Mouse (Mus musculus): ENCODE data around the gene Lrp10. TPM values are rescaled to one million over a fixed set of nuclear protein-coding genes. Genes with fewer than 3 reads are reported as not detected.

Lrp10 gene
- total RNA-seq (2021), result 10 to 100 TPM; 18.9 to 25.0 TPM
- long read RNA-seq, experiment 1, full-length matches to known transcripts, result 40 of 45 reads
- long read RNA-seq, experiment 1, partial matches to known transcripts, result 3 of 45 reads
- long read RNA-seq, experiment 1, other reads (novel, unspliced or antisense), result 2 of 45 reads
- long read RNA-seq, experiment 2, full-length matches to known transcripts, result 47 of 53 reads
- long read RNA-seq, experiment 2, partial matches to known transcripts, result 3 of 53 reads
- long read RNA-seq, experiment 2, other reads (novel, unspliced or antisense), result 3 of 53 reads

- Histone ChIP-seq H3K4me3 (peak within 1 kb of the TSS; percentile 88), H3K27ac (peak within 1 kb of the TSS; percentile 75)
- DNase-seq (ENCODE audit: extremely low spot score in 1 of 2, low spot score in 2 of 2), result peak; percentile 83 to 84
- TF ChIP-seq CTCF (IDR thresholded peaks at IDR 0.05), result no peak
- intact Hi-C loops (cut with DNase I), result loop anchor here (2.0 kb wide), 2 partner anchors 31 to 53 kb away; partner anchors contain the start of gene Prmt5
These were observed at the start of gene Lrp10 for GRCm38 (mm10) chr14:54463959-54464292. Gene Lrp10 (plus strand): TSS chr14:54464137.

GRCm38 (mm10) chr14:54415241-54416020 is 48.5 kb upstream of the Lrp10 start:
- Histone ChIP-seq H3K4me3 (no peak overlapping the region), H3K27ac (no peak overlapping the region)
- no peak for TF ChIP-seq CTCF (IDR thresholded peaks at IDR 0.05)
- no peak for DNase-seq (ENCODE audit: extremely low spot score in 1 of 2, low spot score in 2 of 2)
- intact Hi-C loops (cut with DNase I), result no loop called here

- Histone ChIP-seq H3K4me3 (no peak overlapping the region), H3K27ac (no peak overlapping the region)
- intact Hi-C loops (cut with DNase I), result no loop called here
- DNase-seq (ENCODE audit: extremely low spot score in 1 of 2, low spot score in 2 of 2), result no peak
- no peak for TF ChIP-seq CTCF (IDR thresholded peaks at IDR 0.05)
These were observed 47.6 kb upstream of the Lrp10 start for GRCm38 (mm10) chr14:54416229-54416775.

- Histone ChIP-seq H3K27ac (no peak overlapping the region), H3K4me3 (no peak overlapping the region)
- intact Hi-C loops (cut with DNase I), result no loop called here
- no peak for TF ChIP-seq CTCF (IDR thresholded peaks at IDR 0.05)
- no peak for DNase-seq (ENCODE audit: extremely low spot score in 1 of 2, low spot score in 2 of 2)
These were observed 47.1 kb upstream of the Lrp10 start for GRCm38 (mm10) chr14:54416830-54417229.

DNA sequence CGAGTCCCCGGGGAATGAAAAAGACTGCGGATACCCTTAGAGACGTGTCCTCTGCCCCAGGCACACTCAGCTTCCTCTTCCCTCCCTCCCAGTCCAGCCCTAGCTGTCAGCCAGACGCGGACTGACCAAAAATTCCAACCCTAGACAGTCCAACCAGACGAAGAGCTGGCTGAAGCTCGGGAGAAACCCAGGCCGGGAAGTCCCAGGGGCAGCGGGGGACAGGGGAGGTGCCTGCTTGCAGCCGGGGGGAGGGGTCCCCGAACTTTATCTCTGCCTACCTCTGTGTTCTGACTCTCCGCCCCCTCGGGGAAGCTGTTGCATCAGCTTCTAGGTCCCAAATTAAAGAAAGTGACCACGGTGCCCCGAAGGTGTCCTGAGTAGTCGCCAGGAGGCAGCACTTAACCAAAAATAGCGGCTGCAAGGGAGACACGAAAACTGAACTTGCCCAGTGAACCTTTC is 46.3 kb upstream of the Lrp10 start, which contains the start of gene Slc7a7:
TSS of gene Slc7a7 (minus strand) at position 158 of the 459 bp plus-strand sequence.
- H3K27ac ChIP-seq, result no peak within 1 kb of the TSS
- intact Hi-C loops (cut with DNase I), result no loop called here
- no peak for DNase-seq (ENCODE audit: extremely low spot score in 1 of 2, low spot score in 2 of 2)
- TF ChIP-seq CTCF (IDR thresholded peaks at IDR 0.05), result no peak; the same call in none of the 2 replicates
- no peak within 1 kb of the TSS for H3K4me3 ChIP-seq

- no peak for DNase-seq (ENCODE audit: extremely low spot score in 1 of 2, low spot score in 2 of 2)
- TF ChIP-seq CTCF (IDR thresholded peaks at IDR 0.05), result no peak
- no peak overlapping the region for H3K27ac ChIP-seq
- intact Hi-C loops (cut with DNase I), result no loop called here
- no peak overlapping the region for H3K4me3 ChIP-seq
These were observed 42.9 kb upstream of the Lrp10 start for GRCm38 (mm10) chr14:54421014-54421413.

DNA sequence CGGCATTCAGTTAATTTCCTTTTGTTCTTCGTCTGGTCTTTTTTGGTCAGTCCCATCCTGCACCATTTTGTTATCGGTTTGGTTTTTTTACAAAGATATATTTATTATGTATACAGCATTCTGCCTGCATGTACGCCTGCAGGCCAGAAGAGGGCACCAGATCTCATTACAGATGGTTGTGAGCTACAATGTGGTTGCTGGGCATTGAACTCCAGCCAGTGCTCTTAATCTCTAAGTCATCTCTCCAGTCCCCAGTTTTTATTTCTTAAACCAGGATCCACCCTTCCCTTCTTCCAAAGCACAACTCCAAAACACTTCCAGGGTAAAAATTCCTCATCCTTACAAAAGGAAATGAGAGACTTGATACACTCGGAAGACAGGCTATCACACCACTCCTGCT is 40.5 kb upstream of the Lrp10 start:
- TF ChIP-seq CTCF (IDR thresholded peaks at IDR 0.05), result peak; percentile 62
- no peak for DNase-seq (ENCODE audit: extremely low spot score in 1 of 2, low spot score in 2 of 2)
- intact Hi-C loops (cut with DNase I), result no loop called here
- Histone ChIP-seq H3K27ac (no peak overlapping the region), H3K4me3 (no peak overlapping the region)

DNA sequence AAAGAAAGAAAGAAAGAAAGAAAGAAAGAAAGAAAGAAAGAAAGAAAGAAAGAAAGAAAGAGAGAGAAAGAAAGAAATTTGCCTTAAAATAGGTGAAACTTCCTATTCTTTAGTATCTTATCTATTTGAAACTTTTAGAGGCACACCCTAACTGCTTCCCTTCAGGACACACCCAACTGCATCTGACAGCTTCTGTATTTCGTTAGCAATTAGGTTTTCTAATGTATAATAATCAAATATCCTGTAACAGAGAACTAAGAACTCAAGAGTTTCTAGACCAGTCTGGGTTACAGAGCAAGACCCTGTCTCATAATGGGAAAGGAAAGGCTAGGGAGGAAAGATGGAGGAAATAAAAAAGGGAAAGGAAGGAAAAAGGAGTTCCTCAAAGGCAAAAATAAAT is 39.3 kb upstream of the Lrp10 start:
- no peak for TF ChIP-seq CTCF (IDR thresholded peaks at IDR 0.05)
- no peak overlapping the region for H3K27ac ChIP-seq
- no peak for DNase-seq (ENCODE audit: extremely low spot score in 1 of 2, low spot score in 2 of 2)
- intact Hi-C loops (cut with DNase I), result loop anchor here (5.0 kb wide), 1 partner anchor 172 kb away; the partner anchor contains the start of genes Abhd4 and Dad1
- no peak overlapping the region for H3K4me3 ChIP-seq

GRCm38 (mm10) chr14:54425540-54425939 is 38.4 kb upstream of the Lrp10 start:
- Histone ChIP-seq H3K27ac (no peak overlapping the region), H3K4me3 (no peak overlapping the region)
- TF ChIP-seq CTCF (IDR thresholded peaks at IDR 0.05), result no peak
- intact Hi-C loops (cut with DNase I), result loop anchor here (5.0 kb wide), 1 partner anchor 173 kb away; the partner anchor contains the start of genes Abhd4 and Dad1
- DNase-seq (ENCODE audit: extremely low spot score in 1 of 2, low spot score in 2 of 2), result no peak

DNA sequence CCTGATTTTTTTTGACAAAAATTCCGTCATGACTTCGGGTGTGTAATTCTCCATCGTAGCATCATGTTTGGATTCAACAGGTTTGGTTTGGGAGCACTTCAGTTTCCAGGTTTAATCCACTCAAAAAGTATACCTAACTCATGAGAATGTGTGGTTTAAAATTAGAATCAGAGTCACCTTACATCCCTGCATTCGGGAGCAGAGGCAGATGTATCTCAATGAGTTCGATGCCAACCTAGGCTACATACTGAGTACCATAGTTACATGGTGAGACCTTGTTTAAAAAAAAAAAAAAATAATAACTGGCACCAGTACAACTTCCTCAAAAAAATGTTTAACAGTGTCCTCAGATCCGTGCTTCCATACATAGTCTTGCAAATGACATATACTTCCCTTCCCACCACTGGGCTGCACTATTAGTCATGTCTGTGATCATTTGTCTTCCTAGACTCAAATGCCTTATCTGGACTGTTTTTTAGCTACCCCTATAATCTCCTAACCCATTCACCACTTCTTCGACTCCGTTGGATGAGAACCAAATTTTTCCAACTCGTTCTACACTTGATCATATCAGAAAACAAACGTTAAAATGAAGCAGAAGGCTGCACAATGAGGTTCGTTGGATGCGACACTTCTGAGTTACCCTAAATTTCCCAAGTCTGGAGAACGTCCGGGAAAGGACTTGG is 37.8 kb upstream of the Lrp10 start:
- DNase-seq (ENCODE audit: extremely low spot score in 1 of 2, low spot score in 2 of 2), result no peak
- no peak for TF ChIP-seq CTCF (IDR thresholded peaks at IDR 0.05)
- intact Hi-C loops (cut with DNase I), result loop anchor here (1.0 to 5.0 kb wide), 2 partner anchors 23 to 174 kb away; partner anchors contain the start of genes Abhd4 and Dad1
- peak overlapping the region; percentile 73 for H3K4me3 ChIP-seq
- peak overlapping the region; percentile 80 for H3K27ac ChIP-seq

DNA sequence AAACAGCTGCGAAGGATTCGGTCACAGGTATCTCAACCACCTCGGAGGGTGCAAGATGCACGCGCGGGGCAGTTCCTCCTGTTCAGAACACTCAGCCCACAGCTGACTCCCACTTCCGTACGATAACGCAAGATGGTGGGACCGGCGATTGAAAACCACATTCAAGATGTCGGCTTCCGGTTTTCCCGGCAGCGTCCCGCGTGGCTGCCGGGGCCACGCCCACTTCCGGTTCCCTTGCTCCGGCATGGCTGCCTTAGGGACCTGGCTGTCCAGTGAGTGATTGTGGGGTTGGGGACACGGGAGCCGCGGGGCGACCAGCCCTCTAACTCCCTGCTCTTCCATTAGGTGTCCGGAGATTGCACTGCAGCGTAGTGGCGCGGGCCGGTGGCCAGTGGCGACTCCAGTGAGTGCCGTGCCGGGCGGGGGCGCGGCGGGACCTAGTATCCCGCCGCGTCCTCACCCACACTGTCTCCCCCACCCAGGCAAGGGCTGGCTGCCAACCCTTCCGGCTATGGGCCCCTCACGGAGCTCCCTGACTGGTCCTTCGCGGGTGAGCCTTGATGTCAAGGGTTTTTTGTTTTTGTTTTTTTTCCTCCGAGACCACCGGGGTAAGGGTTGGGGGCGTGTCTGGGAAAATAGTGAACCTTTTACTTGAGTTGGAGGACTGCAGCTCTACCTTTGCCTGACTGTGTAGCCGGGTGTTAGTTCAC is 37.1 kb upstream of the Lrp10 start, which contains the start of gene Mrpl52:
TSS of gene Mrpl52 (plus strand) at position 221 of the 710 bp plus-strand sequence.
- Histone ChIP-seq H3K4me3 (peak within 1 kb of the TSS; percentile 73), H3K27ac (peak within 1 kb of the TSS; percentile 80)
- peak; percentile 90 for DNase-seq (ENCODE audit: extremely low spot score in 1 of 2, low spot score in 2 of 2)
- intact Hi-C loops (cut with DNase I), result loop anchor here (1.0 to 5.0 kb wide), 2 partner anchors 22 to 175 kb away; partner anchors contain the start of genes Abhd4 and Dad1
- no peak for TF ChIP-seq CTCF (IDR thresholded peaks at IDR 0.05)

Measured in left cerebral cortex, adult 2 months (tissue).